Mouse (Mus musculus) megakaryocyte, adult 5-6 weeks (primary cell): ENCODE results near the gene Cyb5d2. TPM values are rescaled to one million over a fixed set of nuclear protein-coding genes. Genes with fewer than 3 reads are reported as not detected.
"Not testable (repeated sequence)": the region's sequence is repeated elsewhere in the genome, so short reads cannot be mapped to it uniquely, and the experiment has no call there.

Source experiments
- ATAC-seq: 2 replicates; pipeline ENCODE4 v1.8.0; 2016; ENCODE audit warnings: mild to moderate bottlenecking, inconsistent platforms; ENCODE audit not compliant: poor library complexity, severe bottlenecking
- total RNA-seq, 2 experiments: library from RNA; stranded (forward) in 1 of 2; stranded (reverse) in 1 of 2; fragments of 153-499, 151-499 nt in 1 of 2; fragments of 221-1000, 200-1000 nt in 1 of 2; gene quantifications; 2 replicates each; pipeline versions ENCODE4 v1.2.3 to v1.2.4; 2015 to 2017

Cyb5d2 gene
- total RNA-seq, 2 experiments from 2014 or later, result 4.0 to 5.6 TPM

DNA sequence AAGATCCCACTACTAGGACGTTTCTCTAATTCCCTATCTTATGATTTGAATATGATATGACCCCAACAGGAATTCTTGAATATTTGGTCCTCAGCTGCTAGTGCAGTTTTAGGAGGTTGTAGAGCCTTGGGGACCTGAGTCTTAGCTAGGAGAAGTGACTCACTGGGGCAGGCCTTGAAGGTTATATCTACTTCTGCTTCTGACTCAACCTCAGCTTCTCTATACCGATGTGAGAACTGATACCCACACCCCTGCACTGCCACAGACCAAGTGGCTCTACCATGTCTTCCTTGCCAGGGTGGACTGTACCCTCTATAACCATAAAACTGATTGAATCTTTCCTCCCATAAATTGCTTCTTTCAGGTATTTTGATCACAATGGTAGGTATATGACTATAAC, 13.8 kb downstream of the Cyb5d2 start:
- ATAC-seq, result peak; percentile 97

- no peak for ATAC-seq
Observed at GRCm38 (mm10) chr11:72778957-72779356, 17.0 kb downstream of the Cyb5d2 start.

GRCm38 (mm10) chr11:72772611-72773010, 23.3 kb downstream of the Cyb5d2 start:
- ATAC-seq, result not testable (repeated sequence)

GRCm38 (mm10) chr11:72771461-72771860, 24.5 kb downstream of the Cyb5d2 start:
- no peak for ATAC-seq

GRCm38 (mm10) chr11:72770816-72771215, 25.1 kb downstream of the Cyb5d2 start:
- no peak for ATAC-seq

- no peak for ATAC-seq
Observed at GRCm38 (mm10) chr11:72770324-72770723, 25.6 kb downstream of the Cyb5d2 start.

DNA sequence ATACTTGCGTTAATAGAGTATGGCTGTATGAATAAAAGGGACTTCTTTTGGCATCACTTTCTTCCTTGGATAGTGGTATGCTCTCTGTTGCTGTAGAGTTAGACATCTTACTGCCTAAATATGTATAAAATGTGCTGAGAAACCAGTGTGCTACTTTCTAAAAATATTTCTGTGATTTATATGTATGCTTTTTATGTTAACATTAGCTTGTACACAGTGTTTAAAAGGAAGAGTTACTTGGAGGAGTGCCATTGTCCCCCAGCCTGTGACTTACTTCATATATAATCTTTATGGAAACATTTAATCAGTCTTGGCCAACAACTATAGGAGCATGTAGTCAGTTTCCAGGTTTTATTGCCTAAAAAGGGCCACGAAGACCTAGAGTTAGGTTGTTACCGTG, 26.9 kb downstream of the Cyb5d2 start:
- ATAC-seq, result no peak

- ATAC-seq, result no peak
Observed at GRCm38 (mm10) chr11:72767716-72768115, 28.2 kb downstream of the Cyb5d2 start.

DNA sequence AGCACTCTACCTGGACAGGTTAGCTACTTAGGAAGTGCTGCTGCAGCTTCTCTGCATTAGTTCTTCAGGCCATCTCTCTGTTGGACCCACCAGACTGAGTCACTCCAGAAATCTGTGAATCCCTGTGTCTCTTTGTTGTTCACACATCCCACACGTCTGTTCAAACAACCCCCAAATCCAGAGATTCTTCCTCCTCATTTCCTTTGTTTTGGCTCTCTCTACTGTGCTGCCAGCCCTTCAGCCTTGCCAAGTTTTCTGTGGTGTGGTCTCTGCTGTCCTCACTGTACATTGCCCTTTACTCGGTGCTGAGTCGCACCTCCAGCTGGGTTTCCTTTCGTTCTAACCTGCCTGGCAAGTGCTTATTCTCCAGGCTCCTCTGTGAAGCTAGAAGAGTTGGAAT, 31.7 kb downstream of the Cyb5d2 start:
- no peak for ATAC-seq

DNA sequence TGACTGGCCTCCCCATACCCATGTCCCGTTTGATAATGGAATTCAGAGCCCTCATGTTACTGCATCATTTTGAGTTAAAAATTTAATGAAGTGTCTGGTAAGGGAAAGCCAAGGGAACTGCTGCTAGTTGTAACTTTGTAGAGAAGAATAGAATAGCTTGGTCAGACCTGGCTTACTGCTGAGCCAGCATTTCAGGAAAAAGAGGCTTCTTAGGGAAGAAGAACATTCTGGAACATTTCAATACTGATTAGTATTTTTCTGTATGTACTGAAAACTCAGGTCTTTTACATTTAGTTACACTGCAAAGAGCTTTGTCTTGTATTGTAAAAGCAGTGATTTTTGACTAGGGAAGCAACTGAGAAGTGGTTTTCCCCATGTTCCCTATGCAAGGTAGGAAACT, 35.2 kb downstream of the Cyb5d2 start:
- no peak for ATAC-seq

GRCm38 (mm10) chr11:72759581-72759980, 36.4 kb downstream of the Cyb5d2 start:
- ATAC-seq, result no peak

- no peak for ATAC-seq
Observed at GRCm38 (mm10) chr11:72758316-72758715, 37.6 kb downstream of the Cyb5d2 start.

DNA sequence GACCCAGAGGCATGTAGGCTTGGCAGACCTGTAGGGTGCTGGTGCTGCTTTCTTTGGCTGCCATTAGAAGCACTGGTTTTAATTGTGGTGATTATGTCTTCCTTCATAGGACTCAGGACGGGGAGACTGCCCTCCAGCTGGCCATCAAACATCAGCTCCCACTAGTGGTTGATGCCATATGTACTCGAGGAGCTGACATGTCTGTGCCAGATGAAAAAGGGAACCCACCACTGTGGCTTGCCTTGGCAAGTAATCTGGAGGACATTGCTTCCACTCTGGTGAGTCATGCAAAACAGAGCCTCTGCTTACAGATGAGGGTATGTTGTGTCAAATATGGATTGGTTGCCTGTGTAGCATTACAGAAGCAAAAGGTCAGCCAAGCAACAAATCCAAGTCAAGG, 44.0 kb downstream of the Cyb5d2 start:
- ATAC-seq, result 0 out of 2 replicates have a peak, but pooled peaks have one; percentile 27

DNA sequence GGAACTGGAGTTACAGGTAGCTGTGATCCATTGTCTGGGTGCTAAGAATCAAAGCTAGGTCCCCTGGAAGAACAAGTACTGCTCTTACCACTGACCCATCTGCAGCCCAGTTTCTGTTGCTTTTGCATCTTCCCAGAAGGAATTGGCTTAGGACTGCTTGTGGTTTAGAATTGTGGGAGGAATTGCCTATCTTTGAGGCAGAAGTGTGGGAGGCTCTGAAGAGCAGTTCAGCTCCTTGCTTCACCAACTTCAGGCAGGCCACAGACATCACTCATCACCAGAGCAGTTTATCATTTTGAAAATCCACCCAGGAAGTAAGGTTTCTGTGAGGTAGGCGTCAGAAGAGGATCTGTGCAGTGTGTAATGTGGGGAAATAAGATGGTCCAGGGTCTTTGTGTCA, 56.9 kb downstream of the Cyb5d2 start:
- ATAC-seq, result no peak

DNA sequence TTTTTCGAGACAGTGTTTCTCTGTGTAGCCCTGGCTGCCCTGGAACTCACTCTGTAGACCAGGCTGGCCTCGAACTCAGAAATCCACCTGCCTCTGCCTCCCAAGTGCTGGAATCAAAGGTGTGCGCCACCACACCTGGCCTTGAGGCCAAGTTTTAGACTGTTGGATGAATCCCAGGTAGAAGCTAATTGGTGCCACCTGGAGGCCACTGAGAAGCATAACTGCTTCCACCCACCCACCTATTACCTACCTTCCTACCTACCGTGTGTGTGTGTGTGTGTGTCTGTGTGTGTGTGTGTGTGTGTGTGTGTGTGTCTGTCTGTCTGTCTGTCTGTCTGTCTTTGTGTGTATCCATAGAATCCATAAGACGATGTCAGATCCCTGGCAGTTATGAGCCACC, 58.4 kb downstream of the Cyb5d2 start:
- not testable (repeated sequence) for ATAC-seq

DNA sequence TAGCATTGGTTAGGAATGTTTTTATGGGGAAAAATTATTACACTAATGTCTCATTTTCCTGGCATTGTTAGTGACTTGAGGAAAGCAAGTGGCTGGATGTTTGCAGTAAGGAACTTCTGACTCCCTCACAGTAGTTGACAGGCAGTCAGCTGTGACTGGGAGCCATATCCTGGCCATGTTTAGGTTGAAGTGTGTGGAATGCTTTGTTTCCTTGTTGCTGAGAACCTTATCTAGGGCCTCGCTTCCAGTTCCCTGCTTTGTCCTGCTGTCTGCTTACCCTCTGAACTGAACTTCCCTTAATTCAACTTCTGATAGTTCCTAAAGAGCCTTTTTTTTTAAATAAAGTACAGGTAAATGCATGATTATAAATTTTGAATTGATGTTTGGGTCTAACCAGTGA, 59.6 kb downstream of the Cyb5d2 start:
- ATAC-seq, result no peak

- ATAC-seq, result no peak
Observed at GRCm38 (mm10) chr11:72735519-72735860, 60.5 kb downstream of the Cyb5d2 start.

- no peak for ATAC-seq
Observed at GRCm38 (mm10) chr11:72734840-72735518, 61.0 kb downstream of the Cyb5d2 start.

GRCm38 (mm10) chr11:72733736-72734135, 62.2 kb downstream of the Cyb5d2 start:
- ATAC-seq, result no peak
